Mouse (Mus musculus) ZHBTc4 (cell line): ENCODE measurements around the gene Ciz1.

Experiments
- DNase-seq: peaks from one replicate; pipeline ENCODE4 v3.0.0-alpha.2; 2011; ENCODE audit warnings: low read depth, low spot score

The Ciz1 gene

DNA sequence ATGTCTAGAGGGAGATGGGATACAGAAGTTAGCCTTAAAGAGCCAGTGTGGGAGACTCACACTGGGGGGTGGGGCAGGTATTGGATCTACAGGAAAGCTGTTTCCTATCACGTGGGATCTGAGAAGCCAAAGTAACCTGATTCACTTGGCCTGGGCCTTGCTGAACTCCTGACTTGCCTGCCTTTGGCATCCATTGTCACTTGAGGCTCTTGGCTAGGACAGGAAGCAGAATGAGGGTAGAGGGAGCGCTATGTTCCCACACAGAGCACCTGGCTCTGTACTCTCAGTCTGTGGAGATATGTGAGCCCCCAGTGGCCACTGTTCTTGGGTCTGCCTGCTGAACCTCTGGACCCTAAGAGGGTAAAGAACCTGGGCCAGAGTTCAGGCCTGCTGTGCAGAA lies 64.4 kb downstream of the Ciz1 start:
- no peak for DNase-seq

DNA sequence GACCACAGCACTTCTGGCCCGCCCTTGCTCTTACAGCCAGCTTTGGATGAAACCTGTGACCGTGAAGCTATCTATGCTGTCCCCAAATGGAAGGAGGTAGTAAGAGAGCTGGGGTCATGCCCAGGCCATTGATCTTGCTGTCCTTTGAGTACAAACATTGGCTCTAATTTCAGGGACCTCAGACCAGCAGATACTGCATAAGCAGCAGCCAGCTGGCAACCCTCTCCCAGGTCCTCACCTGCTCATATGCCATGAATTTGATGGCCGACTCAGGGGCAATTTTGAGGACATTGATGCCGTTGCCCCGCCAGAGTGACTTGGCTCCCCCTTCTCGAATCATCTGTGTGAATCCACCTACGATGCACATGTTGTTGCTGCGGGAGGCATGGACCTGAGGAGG lies 65.4 kb downstream of the Ciz1 start:
- no peak for DNase-seq

DNA sequence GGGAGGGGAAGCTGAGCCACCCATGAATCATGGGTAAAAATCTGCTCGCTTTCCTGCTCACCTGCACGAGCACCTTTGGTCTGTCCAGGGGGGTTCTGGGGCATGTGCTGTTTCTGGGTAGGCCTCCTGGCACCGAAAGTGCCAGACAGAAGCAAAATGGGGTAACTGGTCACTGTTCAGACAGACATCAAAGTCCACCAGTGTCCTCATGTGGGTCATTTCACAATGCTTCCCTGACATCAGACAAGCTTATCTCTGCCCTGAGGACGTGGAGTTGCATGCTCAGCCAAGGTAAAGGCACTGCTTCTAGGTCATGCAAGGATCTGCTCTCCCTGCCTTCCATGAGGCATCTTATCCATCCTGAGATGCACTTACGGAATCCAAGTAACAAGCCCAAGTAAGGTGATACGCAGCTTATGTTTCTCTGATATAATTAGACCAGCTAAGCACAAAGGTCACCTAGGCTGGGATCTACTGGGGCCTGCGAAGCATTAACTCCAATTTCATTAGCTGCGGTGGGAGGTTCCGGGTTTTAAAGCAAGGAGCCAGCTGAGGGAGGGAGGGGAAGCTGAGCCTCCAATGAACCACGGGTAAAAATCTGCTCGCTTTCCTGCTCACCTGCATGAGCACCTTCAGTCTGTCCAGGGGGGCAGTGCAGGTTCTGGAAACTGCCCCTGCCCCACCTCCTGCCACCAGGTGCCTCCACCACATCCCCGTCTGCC lies 66.5 kb downstream of the Ciz1 start:
- no peak for DNase-seq

DNA sequence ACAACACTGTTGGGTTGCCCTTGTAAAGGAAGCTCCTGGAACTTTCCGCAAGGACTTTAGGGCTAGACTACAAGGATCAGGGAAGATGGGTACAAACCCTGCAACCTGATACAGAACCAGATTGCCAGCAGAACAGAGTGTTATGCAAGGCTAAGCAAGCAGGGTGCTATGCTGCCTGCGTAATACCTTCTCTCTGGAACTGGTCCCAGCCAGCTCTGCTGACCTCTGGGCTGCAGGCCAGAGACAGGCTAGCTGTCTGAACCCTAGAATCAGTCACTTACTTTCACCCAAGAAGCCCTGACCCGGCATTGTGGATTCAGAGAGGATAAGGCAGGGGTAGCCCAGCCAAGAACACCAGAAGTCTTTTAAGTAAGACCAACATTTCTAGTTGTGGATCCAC lies 67.2 kb downstream of the Ciz1 start:
- no peak for DNase-seq

DNA sequence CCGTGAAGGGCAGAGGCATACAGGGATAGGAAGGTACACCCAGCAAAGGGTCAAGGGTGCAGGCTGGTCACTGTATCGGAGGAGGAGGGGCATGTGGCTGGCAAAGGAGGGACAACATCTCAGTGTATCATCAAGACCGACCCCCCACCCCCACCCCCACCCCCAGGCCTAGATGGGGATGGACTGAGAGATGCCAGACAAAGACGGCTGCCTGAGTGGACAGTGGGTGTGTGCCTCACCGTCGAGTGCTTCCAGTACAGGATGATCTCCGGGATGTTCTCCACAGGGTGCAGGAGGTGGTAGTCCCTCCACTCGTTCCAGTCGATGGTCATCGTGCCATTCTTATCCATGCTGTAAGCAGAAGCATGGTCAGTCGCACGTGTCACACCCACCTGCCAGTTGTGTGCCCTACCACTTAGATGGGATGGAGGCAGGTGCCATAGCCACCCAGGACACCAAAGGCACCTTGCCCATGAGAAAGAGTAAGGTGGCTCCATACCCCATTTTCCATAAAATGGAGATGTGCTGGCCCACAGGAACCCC lies 68.0 kb downstream of the Ciz1 start:
- DNase-seq = no peak

DNA sequence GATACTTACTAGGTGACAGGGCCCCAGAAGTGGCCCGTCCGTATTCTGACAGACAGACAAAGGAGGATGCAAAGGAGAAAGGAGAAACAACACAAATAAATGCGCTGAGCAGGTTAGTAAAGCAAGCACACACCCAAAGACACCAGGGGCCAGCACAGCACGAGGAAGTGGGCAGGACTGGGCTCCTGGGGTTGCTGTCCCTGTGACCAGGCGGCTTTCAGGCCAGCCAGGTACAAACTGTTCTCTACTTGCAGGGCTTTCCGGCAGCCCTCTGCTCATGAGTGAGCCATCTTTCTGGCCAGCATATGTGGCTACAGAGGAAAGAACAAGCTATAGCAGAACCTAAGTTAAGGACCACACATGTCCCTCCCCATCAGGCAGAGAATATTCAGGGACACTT lies 68.5 kb downstream of the Ciz1 start:
- no peak for DNase-seq

DNA sequence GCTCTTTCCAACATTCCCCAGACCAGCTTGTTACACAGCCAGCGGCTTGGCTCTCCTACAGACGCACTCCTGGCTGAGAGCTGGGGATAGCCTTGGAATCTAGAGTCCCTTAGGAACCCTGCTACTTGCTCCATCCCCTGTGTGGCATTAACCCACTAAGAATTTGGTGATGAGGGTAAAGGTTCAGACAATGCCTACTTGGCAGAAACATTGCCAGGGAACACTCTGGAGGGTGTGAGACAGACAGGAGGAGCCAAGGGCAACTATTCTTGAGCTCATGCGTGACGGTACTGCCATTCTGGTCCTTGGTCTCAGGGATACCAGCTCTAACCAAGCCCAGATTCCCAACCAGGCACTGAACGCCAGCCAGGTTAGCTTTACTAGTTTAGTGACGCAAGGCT lies 69.7 kb downstream of the Ciz1 start:
- DNase-seq = no peak

DNA sequence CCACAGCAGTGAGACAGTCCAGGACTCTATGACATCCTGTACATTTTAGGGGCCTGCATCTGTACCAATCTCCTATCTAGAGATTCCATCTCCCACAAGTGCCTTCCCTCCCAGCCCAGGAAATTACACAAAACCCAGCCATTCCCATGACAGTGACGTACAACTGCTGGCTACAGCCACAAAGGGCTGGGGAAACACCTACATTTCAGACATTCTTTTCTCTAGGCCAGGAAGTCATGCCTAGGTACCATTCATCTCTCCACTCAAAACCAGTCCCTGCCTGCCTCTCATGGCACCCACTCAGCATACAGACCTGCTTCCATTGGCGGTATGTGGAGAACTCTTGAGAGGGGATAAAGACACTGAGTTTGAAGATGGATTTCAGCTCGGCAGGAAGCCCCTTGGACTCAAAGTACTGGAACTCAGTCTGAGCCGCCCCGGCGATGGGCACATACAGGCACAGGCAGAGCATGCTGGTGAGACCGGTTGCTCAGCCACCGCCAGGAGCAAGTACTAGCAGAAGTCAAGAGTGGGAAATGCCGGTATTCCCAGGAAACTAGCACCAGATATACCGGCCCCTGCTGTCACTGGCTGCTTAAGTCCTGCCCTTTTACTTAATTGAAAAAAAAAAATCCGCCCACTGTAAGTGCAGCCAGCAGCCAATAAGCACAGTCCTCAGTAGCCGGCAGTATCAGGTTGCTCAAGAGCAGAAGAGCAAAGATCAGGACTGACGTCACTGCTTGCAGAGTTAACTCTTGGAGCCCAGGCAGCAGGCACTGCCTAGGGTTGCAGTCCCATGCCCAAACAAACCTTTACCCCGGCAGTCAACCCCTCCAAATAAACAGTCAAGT lies 71.6 kb downstream of the Ciz1 start:
- peak; percentile 86 for DNase-seq

DNA sequence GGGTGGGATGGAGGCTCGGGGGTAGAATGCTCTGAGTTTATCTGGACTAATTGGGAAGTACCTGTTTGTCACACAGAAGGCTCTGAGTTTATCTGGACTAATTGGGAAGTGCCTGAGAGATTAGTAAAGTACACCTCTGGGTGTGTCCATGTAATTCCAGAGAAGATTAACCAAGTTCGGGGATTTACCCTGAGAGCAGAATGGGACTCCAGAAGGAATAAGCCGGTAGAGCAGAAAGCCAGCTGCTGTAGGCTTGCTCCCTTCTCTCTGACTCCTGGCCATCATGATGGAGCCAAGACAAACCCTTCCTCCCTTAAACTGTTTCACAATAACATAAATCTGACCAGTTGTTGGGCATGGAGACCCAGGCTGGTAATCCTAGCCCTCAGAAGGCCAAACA lies 72.7 kb downstream of the Ciz1 start:
- DNase-seq = no peak

DNA sequence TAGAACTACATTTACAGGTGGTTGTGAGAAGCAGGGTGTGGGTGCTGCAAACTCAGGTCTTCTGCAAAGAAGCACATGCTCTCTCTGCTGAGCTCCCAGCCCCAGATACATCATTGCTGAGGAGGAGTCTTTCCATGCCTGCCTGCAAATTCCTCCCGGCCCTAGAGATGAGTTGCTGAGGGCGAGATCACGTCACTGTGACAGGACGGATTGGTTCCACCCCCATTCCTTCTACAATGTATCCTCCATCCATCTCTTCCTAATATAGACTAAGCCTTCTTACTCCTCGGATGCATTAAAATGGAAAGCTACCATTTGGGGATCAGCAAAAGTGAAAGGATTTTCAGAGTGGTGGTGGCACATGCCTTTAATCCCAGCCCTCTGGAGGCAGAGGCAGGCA lies 73.4 kb downstream of the Ciz1 start:
- DNase-seq = no peak

DNA sequence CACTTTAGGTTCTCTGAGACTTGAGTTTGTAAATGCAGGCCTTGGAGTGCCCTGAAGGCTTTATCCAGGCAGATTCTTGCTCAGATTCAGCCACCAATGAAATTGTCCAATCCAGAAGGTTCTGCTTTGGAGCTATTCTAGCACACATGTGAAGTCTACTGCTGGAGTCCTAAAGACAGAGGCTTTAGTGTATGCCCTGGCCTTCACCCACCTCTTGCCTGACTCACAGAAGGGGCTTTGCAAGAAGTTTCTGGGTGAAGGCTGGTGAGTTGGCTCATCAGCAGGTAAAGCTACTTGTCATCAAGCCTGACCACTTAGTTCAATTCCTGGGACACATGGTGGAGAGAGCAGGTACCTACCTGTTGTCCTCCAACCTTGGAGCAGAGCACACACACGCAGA lies 74.0 kb downstream of the Ciz1 start:
- no peak for DNase-seq

DNA sequence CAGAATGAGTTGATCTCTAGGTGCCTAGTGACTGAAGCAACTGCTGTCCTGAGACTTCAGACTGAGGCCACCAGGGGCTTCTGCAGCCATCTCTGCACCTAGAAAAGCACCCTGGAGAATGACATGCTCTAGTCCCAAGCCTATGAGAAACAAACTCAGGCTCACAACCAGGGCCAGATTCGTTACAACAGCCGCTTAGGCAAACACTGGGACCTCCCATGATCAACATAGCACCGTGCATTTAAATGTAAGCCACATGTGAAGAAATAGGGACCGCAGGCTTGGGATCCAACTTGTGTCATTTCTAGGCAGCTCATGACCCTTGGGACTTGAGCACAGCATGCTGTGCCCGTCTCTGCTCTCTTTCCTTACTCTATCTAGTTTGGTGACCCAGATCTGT lies 75.6 kb downstream of the Ciz1 start:
- no peak for DNase-seq

DNA sequence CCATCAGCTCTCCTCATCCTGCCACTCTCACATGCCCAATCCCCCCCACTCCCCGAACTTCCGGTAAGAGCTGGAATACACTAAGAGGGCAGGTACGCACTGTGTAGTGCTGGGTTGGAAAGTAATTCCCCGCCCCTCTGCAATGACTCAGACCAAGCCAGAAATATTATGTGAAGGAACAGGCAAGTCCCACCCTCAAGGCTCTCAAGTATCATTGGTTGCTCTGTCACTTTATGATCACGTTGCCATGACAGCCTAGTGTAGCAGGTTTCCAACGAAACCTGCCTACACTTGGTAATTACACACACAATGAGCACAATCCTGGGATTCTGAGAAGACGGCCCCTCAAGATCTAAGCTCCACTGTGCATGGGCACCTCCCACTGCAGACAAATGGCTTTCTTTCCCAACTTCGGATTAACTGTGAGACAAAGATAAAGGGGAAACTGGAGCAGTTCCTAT lies 76.2 kb downstream of the Ciz1 start:
- DNase-seq = no peak

DNA sequence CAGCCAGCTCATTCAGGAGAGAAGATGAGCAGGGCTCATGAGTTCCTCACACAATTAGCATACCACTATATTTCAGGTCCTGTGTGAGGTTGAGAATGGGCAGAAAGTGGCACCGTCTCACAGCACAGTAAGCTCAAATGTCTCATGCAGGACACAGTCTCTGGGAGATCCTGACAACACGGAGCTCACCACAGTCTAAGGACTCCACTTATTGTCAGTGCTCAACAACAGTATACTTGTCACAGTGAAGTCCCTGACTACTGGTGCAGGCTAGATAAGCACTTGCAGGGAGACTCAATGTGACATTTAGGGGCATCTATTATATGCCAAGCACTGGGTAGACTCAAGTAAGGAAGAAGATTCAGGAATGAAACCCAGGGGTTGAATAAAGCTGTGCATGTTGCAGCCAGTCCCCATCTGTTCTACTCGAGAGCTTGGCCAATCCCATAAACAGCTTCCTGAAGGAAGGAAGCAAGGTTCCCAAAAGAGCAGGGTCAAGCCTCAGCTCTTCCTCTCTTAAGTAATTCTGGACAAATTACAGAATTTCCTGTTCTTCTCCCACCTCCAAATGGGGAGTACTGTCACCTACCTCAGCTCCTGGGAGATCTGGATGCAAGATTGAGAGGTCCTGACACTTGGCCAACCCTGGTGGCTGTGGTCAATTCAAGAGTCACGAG lies 77.2 kb downstream of the Ciz1 start:
- no peak for DNase-seq
